Mouse (Mus musculus) cortical plate, adult 2 months (tissue): Measurements from ENCODE around the gene Astl.

Experiments used
- CTCF ChIP-seq: fragments of 200-500 bp; IDR thresholded peaks from 2 replicates; pipeline ENCODE4 v1.5.1; 2011; ENCODE audit warnings: mild to moderate bottlenecking, control low read depth, low read length; ENCODE audit not compliant: insufficient read depth; ENCODE audit errors: extremely low read depth
- POLR2A ChIP-seq: fragments of 200-500 bp; IDR thresholded peaks from 2 replicates; pipeline ENCODE4 v1.6.1; 2011; ENCODE audit warnings: mild to moderate bottlenecking, low read length, control low read depth; ENCODE audit not compliant: insufficient read depth; ENCODE audit errors: extremely low read depth

DNA sequence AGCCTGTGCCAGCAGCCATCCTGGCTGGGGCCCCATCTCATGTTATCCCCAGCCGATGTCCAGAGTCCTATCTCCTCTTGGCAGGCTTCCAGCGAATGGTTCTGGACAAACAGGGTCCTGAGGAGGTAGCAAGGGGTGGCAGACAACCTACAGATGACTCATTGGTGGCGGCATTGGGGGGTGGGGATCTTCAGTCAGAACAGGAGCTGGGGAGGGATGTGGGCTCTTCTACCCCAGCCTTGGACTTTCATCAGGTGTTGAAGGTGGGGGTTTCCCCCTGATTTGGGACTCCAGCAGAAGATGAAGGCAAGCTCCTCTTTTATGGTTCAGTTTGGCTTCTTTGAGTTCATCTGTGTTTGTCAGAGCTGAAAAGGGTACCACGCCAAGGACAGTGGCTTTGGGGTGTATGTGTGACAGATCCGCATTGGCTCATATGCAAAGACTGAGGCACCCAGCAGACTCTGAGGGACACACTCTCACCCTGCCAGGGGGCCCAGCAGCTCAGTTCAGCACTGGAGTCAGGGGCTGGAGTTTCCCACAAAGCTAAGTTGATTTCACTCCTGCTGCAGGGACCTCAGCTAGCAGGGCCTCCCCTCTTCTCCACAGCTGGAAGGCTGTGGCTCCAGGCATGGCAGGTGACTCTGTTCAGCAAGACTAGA is 4.4 kb upstream of the Astl start:
- TF ChIP-seq CTCF (no peak), POLR2A (no peak)
